Mouse (Mus musculus) olfactory bulb, adult 2 months (tissue): ENCODE measurements around the gene Gpx6. TPM values are rescaled to one million over a fixed set of nuclear protein-coding genes. Genes with fewer than 3 reads are reported as not detected.

Experiments
- H3K27ac ChIP-seq: fragments of 200-500 bp; 2 replicates; pipeline ENCODE4 v1.5.1; 2012; ENCODE audit warnings: low read depth, low read length; ENCODE audit not compliant: insufficient read depth
- H3K4me1 ChIP-seq: fragments of 200-500 bp; 2 replicates; pipeline ENCODE4 v1.6.1; 2012; ENCODE audit warnings: low read length; ENCODE audit not compliant: control insufficient read depth, insufficient read depth
- H3K4me3 ChIP-seq: fragments of 200-500 bp; 2 replicates; pipeline ENCODE4 v1.5.1; 2012; ENCODE audit warnings: mild to moderate bottlenecking, low read depth, low read length, moderate library complexity; ENCODE audit not compliant: insufficient read depth
- CTCF ChIP-seq: fragments of 200-500 bp; IDR thresholded peaks from 2 replicates; pipeline ENCODE4 v1.5.1; 2012; ENCODE audit warnings: low read depth, mild to moderate bottlenecking, low read length, moderate library complexity; ENCODE audit not compliant: insufficient read depth
- POLR2A ChIP-seq: fragments of 200-500 bp; IDR thresholded peaks from 2 replicates; pipeline ENCODE4 v1.6.1; 2012; ENCODE audit warnings: mild to moderate bottlenecking, low read depth, low read length, moderate library complexity; ENCODE audit not compliant: insufficient read depth
- WGBS: fragments of 180-500 bp; shearing (Covaris S2); methylation state at CpG from one replicate; pipeline ENCODE4 v1.1.7; 2018; 5-methylcytosine and 5-hydroxymethylcytosine counted together
- polyA plus RNA-seq: library from polyadenylated mRNA; stranded (reverse); fragments of >200 nt; gene quantifications from 2 replicates; pipeline ENCODE4 v1.2.4, GENCODE M21; 2012; ENCODE audit warnings: low replicate concordance; ENCODE audit not compliant: missing spikeins, insufficient read depth, insufficient read length

Gpx6 gene
- polyA plus RNA-seq, 1 experiment, result not detected

GRCm38 (mm10) chr13:21276551-21276950, 35.4 kb upstream of the Gpx6 start:
- WGBS, result 3% methylated on average over 9 of the region's 9 CpGs
- Histone ChIP-seq H3K4me1 (peaks cover 4% of the 10 kb centered on the region; the same call in 1 of the 2 replicates), H3K4me3 (peak overlapping the region; percentile 68), H3K27ac (no peak overlapping the region)
- TF ChIP-seq CTCF (no peak), POLR2A (no peak)

- Histone ChIP-seq H3K4me1 (peaks cover 4% of the 10 kb centered on the region; the same call in 1 of the 2 replicates), H3K4me3 (peak overlapping the region; percentile 36), H3K27ac (no peak overlapping the region)
- TF ChIP-seq CTCF (no peak), POLR2A (no peak)
- WGBS, result 5% methylated on average over 8 of the region's 8 CpGs
These were observed 32.8 kb upstream of the Gpx6 start for GRCm38 (mm10) chr13:21279076-21279475.

GRCm38 (mm10) chr13:21279559-21279958, 32.4 kb upstream of the Gpx6 start:
- Histone ChIP-seq H3K27ac (no peak overlapping the region), H3K4me1 (peaks cover 4% of the 10 kb centered on the region; the same call in 1 of the 2 replicates), H3K4me3 (peak overlapping the region; percentile 36; the same call in 1 of the 2 replicates)
- under 1% methylated on average over 13 of the region's 13 CpGs for WGBS
- no peak for TF ChIP-seq POLR2A
- no peak for TF ChIP-seq CTCF

GRCm38 (mm10) chr13:21292631-21293030, 19.3 kb upstream of the Gpx6 start, which contains the start of gene Gpx5:
TSS of gene Gpx5 (minus strand) at chr13:21292731.
- no peak within 1 kb of the TSS for H3K4me3 ChIP-seq
- H3K4me1 ChIP-seq, result no peaks in the 10 kb centered on the region
- 96% methylated on average over 6 of the region's 6 CpGs for WGBS
- TF ChIP-seq CTCF, result no peak
- TF ChIP-seq POLR2A, result no peak
- H3K27ac ChIP-seq, result no peak within 1 kb of the TSS

GRCm38 (mm10) chr13:21298557-21298956, 13.4 kb upstream of the Gpx6 start:
- no peak overlapping the region for H3K4me3 ChIP-seq
- 62% methylated on average over 3 of the region's 3 CpGs for WGBS
- H3K27ac ChIP-seq, result no peak overlapping the region
- no peak for TF ChIP-seq POLR2A
- no peak for TF ChIP-seq CTCF
- H3K4me1 ChIP-seq, result no peaks in the 10 kb centered on the region

GRCm38 (mm10) chr13:21304483-21305066, 7.3 kb upstream of the Gpx6 start:
- H3K4me1 ChIP-seq, result no peaks in the 10 kb centered on the region
- H3K4me3 ChIP-seq, result no peak overlapping the region
- TF ChIP-seq POLR2A, result no peak
- no peak for TF ChIP-seq CTCF
- WGBS, result 86% methylated on average over 3 of the region's 3 CpGs
- no peak overlapping the region for H3K27ac ChIP-seq

- Histone ChIP-seq H3K4me1 (no peaks in the 10 kb centered on the region), H3K4me3 (no peak overlapping the region)
- 66% methylated on average over 2 of the region's 2 CpGs for WGBS
These were observed 2.1 kb upstream of the Gpx6 start for GRCm38 (mm10) chr13:21309788-21310187.

GRCm38 (mm10) chr13:21312854-21313253, 929 bp downstream of the Gpx6 start:
- 57% methylated on average over 4 of the region's 5 CpGs for WGBS
- TF ChIP-seq POLR2A (no peak), CTCF (no peak)
- Histone ChIP-seq H3K4me1 (no peaks in the 10 kb centered on the region), H3K27ac (no peak overlapping the region), H3K4me3 (no peak overlapping the region)

More at GRCm38 (mm10) chr13:21309788-21310187, 2.1 kb upstream of the Gpx6 start:
- TF ChIP-seq CTCF, result no peak
- TF ChIP-seq POLR2A, result no peak
- no peak overlapping the region for H3K27ac ChIP-seq

GRCm38 (mm10) chr13:21313903-21314302, 2.0 kb downstream of the Gpx6 start:
- H3K4me1 ChIP-seq, result no peaks in the 10 kb centered on the region
- TF ChIP-seq POLR2A, result no peak
- no peak for TF ChIP-seq CTCF
- no peak overlapping the region for H3K27ac ChIP-seq
- H3K4me3 ChIP-seq, result no peak overlapping the region
- WGBS, result 88% methylated on average over 4 of the region's 4 CpGs
